Mouse (Mus musculus) left cerebral cortex, postnatal 25 days (tissue): ENCODE results near the gene Noct. TPM values are rescaled to one million over a fixed set of nuclear protein-coding genes. Genes with fewer than 3 reads are reported as not detected.

ENCODE experiments used
- DNase-seq, 2 experiments: peaks; one replicate each; pipeline ENCODE4 v3.0.0; 2022; ENCODE audit warnings: low spot score in 2 of 2, mixed read lengths in 1 of 2
- intact Hi-C: fragments of 180-260 bp; cut with DNase I; formaldehyde crosslinking; loops from one replicate; pipeline ENCODE4 v1.15.1; 2025
- total RNA-seq, 2 experiments: library from RNA; stranded (reverse); gene quantifications; 2 replicates each; pipeline ENCODE4 v1.2.3; 2021

The Noct gene
- total RNA-seq, 2 experiments from 2014 or later: 52.3 to 57.2 TPM

DNA sequence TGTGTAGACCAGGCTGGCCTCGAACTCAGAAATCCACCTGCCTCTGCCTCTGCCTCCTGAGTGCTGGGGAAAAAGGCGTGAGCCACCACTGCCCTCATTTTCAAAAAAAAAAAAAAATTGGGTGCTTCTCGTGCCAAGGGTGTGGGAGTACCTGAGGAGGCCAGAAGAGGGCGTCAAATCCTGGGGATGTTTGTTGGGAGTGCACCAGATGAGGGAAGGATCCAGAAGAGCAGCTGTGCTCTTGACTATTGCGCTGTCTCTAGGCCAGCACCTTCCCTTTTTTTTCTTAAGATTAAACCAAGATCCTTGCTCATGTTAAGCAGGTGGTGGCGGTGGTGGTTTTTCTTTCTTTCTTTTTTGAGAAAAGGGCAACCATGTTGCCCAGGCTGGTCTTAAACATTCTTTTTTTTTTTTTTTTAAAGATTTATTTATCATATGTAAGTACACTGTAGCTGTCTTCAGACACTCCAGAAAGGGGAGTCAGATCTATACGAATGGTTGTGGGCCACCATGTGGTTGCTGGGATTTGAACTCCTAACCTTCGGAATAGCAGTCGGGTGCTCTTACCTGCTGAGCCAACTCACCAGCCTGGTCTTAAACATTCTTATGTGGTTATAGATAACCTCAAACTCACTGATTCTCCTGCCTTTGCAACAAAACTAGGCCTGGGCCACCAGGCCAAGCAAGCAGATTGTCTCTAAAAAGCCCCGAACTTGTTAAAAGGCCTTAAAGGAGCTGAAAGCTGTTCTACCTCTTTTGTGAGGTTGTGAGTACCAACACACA, 4.0 kb downstream of the Noct start:
- peak in 1 of 2 experiments; percentile 46 for DNase-seq
- intact Hi-C loops: no loop called here

DNA sequence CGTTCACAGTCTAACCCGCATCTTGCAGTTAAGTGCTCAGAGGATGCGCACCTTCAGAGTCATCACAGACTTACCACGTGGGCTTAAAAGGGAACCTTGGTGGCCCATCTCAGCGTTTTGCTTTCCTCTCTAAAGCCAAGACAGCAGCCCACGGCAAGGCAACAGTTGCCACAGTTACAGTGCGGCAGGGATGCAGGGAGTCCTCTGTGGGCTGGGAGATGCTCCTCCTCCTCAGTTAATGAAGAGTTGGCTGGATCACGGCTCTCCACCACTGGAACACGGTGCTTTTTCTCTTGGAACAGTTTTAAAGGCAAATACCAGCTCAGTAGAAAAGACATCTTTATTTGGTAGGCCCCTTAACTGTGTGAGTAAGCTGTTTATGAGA, 4.6 kb downstream of the Noct start:
- intact Hi-C loops: no loop called here
- DNase-seq: peak; percentile 64 to 73

DNA sequence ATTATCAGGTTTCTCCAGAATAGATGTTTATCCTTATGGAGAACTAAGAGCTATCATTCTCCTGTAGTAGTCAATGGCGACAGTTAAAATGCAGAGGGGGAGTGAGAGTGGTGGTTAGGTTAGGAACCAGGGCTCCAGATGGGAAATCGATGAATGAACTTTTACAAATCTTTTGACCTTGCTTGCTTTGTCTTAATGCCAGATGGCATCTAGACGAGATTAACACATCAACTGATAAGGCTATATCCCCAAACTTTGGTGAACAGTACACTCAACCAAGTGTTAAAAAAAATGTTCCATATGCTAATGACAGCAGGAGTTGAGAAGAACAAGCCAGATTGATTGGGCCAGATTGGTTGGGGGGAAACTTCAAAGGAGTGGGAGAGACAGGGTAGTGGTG, 5.0 kb downstream of the Noct start:
- no peak for DNase-seq
- intact Hi-C loops: no loop called here

DNA sequence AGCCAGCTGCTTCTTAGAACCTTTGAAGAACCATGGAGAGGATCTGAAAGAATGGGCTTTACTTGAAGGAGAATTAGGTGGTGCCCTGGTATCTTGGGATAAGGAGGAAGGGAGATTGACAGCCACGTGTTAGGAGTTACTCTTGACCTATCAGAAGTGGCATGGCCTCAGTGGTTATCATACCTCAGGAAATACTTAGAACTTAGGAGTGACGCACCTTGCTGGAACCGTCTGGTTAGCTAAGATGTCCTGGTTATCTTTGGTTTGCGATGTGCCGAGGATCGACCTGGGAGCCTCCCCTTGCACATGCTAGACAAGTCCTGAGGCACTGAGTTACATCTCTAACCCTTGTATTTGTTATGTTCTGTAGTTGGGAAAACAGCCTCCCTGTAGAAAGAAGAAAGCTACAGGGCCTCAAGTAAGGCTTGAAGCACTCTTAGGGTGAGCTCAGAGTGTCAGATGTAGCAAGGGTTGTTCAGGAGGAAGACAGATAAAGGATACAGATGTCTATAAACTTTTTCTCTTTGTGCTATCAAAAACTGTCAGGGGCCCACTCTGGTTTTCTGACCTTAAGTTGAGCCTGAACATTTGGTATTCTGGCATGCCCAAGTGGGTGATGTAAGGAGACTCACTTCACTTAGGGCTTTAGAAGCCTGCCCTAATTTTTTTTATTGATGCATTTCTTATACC, 6.0 kb downstream of the Noct start:
- intact Hi-C loops: loop anchor here (2.0 kb wide), 1 partner anchor 135 kb away; no protein-coding TSS in a partner anchor
- DNase-seq: no peak

DNA sequence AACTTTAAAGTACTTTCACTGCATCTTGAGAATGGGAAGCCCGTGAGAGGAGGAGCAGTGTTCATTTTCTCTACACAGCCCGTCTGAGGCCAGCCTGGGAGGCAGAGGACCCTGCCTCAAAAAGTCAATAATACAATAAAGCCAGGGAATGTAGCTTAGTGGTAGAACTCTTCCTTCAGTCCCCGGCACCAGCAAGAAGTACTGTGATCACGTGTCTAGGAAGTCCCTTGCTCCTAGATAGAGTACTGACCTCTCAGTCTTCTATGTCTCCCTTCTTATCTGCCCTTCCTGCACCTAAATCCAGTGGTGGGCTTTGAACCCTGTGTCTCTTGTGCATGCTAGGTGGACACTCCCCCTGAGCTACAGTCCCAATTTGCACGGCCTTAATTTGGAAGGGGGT, 6.6 kb downstream of the Noct start:
- no peak for DNase-seq
- intact Hi-C loops: loop anchor here (2.0 kb wide), 1 partner anchor 134 kb away; no protein-coding TSS in a partner anchor

DNA sequence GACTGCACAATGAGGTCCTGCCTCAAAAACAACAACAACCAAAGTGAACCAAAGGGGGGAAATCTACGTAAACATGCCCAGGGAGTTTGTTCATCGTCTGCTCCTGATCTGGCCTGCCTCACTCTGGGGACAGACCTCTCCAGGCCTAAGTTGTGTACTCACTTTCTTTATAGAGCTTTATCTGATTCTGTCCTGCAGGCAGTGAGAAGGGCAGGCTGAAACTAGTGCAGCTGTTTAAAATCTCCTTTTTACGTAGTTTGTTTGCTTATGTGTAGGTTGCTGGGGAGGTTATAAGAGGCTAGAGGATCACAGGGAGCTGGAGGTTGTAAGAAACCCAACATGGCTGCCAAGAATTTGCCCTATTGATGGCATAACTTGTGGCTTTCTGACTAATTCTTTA, 7.3 kb downstream of the Noct start:
- intact Hi-C loops: loop anchor here (2.0 kb wide), 1 partner anchor 133 kb away; no protein-coding TSS in a partner anchor

DNA sequence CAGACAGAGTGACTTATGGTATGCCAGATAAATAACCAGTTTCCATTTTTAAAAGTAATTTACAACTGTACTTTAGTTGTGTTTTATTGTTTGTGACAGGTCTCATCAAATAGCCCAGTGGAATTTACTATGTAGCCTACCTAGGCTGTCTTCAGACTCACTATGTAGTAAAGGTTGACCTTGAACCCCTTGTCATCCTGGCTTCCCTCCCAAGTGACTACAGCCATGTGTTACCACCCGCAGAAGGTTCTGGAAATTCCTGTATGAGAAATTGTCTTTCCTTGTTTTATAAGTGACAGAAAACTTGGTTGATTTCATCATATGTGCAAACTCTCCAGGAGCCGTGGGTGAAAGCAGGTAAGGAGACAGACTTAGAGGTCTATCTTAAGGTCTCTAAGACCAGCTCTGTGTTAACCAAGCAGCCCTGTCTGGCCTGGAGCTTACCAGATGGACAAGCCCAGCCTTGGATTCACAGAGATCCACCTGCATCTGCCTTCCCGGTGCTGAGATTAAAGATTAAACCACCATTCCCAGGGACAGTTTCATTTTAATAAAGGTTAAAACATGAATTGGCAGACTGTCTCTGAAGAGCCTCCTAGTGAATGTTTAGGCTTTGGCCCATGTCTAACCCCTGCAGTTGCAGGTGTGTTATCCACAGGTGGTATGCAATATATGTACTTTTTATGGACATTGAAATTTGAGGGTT, 8.1 kb downstream of the Noct start:
- no peak for DNase-seq
- intact Hi-C loops: no loop called here

More for the DNA sequence above, 7.3 kb downstream of the Noct start:
- no peak for DNase-seq

DNA sequence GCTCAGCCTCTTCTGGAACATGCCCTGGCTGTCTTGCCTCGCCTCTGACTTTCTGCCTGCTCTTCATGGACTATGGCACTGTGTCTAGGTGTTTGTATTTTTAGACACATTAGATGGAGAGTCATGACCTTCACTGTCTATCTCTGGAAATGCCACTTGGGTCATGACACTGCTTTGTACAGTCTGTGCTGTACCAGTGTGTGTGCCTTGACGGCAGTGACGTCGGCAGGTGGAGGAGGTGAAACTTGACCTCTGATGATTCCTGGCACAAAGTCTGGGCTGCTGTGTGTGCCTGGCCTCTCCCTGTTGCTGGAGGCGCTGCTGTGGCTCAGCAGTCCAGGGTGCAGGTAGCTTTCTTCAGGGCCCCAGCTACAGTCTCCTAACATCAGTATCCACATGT, 9.2 kb downstream of the Noct start:
- intact Hi-C loops: no loop called here
- DNase-seq: no peak

DNA sequence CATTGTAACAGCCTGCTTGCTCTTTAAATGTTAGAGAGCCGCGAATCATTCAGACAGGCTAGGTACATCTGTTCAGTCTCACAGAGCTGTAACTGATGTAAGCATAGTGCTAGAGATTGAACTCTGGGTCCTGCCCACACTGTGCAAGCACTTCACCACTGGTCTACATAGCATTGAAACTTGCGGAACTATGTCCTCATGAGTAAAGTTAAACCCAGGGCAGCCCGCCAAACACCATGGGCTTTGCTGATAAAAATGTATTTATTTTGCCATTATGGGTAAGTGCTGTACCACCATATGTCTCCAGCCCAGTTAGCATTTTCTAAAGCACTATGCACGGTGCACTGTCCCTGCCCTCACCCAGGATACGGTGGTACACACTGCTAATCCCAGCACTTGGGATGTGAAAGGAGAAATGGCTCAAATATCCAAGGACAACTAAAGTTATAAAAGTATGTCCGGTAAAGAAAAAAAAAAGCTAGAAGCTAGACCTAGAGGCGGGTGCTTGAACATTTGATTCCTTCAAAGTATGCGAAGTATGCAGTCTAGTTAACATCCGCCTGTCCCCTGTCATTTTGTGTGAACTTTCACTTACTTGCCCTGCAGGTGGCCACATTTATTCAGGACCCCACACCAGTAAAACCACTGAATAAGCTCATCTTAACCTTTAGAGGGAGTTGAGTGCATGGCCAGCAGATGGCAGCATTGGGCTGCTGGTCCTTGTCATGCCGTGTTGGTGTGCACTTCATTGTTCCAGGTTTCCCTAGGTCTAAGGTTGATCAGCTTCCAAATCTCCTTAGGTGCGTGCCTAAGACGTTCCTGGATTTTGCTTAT, 9.9 kb downstream of the Noct start:
- DNase-seq: peak; percentile 77
- intact Hi-C loops: loop anchor here (1.0 kb wide), 1 partner anchor 131 kb away; no protein-coding TSS in a partner anchor

DNA sequence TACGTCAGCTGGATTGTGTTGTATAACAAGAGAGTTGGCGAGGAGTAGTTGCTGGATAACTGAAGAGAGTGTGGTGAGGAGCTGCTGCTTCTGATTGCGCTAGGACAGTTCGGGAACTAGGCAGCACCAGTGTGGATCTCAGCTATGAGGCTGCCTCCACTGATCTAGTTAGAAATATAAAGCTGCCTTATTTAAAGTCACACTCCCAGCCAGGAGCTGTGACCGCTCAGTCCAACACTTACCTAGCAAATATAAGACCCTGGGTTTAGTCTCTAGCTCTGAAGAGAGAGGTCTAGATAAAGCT, 10.5 kb downstream of the Noct start:
- DNase-seq: no peak
- intact Hi-C loops: loop anchor here (1.0 kb wide), 1 partner anchor 131 kb away; no protein-coding TSS in a partner anchor

DNA sequence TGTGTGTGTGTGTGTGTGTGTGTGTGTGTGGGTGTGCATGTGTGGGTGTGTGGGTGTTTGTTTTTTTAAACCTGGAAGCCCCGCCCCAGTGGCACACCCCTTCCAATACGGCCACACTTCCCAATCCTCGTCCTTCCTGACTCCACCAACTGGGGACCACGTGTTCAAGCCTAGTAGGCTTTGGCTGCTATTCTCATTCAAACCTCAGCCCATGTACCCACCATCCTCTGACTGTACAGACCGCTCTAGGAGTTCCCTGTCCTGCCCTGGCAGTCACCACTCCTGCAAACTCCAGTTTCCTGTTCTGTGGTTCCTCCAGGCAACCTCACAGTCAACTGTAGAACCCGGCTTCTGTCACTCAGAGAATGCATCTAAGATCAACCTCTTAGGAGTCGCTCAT, 14.3 kb downstream of the Noct start:
- DNase-seq: no peak
- intact Hi-C loops: no loop called here

DNA sequence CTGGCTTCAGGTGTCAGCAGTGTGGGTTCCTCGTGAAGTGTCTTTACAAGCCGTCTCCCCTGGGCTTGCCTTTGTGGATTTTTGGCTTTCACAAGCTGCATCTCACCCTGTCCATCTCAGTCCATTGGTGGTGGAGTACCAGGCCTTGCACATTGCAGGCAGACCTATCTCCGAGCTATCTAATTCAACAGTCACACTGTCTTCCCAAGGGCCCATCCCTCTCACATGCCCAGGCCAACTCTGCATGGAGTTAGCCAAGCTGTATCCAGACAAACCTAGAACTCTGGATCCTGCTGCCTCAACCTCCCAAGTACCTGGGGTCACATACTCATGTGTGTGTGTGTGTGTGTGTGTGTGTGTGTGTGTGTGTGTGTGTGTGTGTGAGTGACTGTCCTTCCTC, 15.3 kb downstream of the Noct start:
- intact Hi-C loops: no loop called here
- DNase-seq: no peak

DNA sequence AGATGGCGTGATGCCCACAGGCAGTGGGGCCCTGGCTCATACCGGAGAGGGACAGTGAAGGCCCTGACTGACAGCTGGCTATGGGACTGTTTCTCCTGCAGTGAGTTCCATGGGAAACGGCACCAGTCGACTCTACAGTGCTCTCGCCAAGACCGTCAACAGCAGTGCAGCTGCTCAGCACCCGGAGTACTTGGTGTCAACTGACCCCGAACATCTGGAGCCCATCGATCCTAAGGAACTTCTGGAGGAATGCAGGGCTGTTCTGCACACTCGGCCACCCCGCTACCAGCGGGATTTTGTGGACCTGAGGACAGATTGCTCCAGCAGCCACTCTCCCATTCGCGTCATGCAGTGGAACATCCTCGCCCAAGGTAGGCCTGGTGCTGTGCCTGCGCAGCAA, 23.5 kb downstream of the Noct start:
- no peak for DNase-seq
- intact Hi-C loops: no loop called here

DNA sequence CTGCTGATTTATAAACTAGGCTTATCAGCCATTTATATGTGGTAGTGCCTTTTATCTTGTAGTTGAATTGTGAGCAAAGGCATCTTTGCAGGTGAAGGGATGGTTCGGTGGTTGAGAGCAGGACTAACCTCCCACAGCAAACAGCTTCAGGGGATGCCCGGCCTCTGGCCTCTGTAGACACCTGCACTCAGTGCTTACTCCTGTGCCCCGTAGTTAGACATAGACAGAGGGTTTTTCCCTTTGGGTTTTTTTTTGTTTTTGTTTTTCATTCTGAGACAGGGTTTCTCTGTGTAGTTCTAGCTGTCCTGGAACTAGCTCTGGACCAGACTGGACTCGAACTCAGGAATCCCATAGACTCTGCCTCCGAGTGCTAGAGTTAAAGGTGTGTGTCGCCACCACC, 24.4 kb downstream of the Noct start:
- intact Hi-C loops: no loop called here
- DNase-seq: no peak

DNA sequence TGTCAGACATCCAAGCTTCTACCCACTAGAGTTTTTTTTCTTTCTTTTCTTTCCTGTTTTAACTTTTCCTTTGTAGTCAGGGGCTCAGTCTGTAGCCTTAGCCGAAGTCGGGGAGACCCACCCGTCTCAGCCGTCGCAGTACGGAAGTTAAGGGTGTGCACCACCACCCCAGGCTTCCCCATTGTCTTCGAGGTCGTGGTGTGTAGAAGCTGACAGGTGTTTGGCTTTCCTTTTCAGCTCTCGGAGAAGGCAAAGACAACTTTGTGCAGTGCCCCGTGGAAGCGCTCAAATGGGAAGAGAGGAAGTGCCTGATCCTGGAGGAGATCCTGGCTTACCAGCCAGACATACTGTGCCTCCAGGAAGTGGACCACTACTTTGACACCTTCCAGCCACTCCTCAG, 25.2 kb downstream of the Noct start:
- intact Hi-C loops: no loop called here
- no peak for DNase-seq

DNA sequence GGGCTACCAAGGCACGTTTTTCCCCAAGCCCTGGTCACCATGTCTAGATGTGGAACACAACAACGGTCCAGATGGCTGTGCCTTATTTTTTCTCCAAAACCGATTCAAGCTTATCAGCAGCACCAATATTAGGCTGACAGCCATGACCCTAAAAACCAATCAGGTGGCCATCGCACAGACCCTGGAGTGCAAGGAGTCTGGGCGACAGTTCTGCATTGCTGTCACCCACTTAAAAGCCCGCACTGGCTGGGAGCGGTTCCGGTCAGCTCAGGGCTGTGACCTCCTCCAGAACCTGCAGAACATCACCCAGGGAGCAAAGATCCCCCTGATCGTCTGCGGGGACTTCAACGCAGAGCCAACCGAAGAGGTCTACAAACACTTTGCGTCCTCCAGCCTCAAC, 25.6 kb downstream of the Noct start:
- intact Hi-C loops: no loop called here
- no peak for DNase-seq

DNA sequence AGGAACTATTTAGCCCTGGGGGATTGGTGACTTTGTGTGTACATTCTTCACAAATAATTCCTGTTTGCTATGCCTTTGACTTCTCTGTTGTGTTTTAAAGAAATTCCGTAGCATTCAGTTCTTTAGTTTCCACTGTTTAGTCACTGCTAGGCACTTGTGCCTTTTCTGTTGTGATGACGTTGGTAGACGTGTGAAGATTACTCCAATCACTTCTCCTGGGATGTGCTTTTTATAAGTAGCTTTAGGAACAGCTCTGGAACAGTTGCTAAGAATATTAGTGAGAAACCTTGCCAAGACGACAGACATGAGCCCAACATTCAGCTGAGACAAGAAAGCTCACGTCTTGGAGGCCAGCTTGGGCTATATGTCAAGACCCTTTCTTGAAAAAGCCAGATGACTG, 26.8 kb downstream of the Noct start:
- peak in 1 of 2 experiments; percentile 69 for DNase-seq
- intact Hi-C loops: no loop called here

DNA sequence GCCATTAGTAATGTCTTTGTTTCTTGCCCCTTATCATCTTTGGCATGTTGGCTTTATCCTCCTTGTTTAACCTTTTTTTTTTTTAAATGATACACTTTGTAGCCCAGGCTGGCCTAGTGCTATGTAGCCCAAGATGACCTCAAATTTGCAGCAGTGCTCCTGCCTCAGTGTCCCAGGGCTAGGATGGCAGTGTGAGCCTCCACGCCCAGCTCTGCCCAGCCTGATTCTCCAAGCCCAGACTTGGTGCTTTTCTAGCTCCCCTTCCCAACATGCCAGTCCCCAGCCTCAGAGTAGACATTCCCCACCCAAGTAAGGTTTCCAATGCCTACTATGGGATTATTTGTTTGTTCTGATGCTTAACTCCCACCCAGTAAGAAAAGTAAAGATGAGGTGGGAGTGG, 28.0 kb downstream of the Noct start:
- intact Hi-C loops: no loop called here

DNA sequence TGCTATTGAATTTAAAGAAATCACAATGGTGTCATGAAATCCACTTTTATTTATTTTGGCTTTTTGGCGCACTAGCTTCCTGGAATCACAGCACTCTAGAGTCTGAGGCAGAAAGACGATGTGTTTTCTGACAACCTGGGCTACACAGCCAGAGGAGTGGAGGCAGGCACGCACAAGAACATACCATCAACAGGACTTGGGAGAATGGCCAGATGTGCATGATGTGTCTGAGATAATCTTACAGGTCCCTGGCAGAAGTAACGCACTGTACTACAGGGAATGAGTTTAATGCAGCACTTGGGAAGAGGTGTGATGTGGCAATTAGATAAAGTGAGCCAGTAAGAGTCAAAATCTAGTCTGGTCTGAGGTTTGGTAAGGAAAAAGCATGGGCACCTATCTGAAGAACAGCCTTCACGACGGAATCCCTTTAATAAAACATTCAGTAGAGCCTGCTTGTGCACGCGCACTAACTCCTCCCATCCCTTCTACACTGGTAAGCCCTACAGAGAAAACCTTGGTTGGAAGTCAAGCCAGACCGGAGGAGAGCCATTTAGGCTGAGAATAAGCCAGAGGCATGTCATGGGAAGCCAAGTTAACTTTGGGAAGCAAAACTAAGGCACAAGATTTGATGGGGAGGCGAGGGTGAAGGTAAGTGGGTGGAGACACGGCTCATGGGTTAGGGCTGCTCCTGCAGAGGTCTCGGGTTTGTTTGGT, 28.6 kb downstream of the Noct start:
- no peak for DNase-seq
- intact Hi-C loops: no loop called here

More for the DNA sequence above, 28.0 kb downstream of the Noct start:
- no peak for DNase-seq
